9 mouse cellular contexts compared by ENCODE assay signal in the genomic region with DNA sequence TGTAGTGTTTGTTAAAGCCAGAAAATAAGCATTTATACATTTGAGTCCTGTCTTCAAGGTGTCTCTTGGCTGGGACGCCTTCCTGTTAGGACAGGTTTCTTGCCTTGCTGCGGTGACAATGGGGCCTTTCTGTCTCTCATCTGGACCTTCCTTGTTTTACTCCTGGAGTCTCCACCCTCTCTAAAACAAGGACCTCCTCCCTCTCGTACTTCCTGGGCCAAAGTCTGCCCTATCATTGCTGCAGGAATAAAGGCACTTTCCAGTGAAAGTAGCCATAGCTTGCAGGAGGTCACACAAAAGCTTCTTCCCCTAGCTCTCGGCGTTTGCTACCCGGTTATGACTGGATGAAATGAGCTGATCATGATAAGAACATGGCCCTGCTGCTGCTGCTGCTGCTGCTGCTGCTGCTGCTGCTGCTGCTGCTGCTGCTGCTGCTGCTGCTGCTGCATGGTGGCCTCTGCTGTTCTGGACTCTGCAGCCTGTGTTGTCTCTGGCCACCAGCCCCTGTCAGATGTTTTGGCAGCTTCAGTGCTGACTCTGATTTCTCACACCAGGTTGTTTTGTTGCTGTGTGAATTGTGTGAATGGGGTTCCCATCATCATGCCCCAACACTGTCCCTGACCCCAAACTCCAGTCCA.
DNase-seq lines count a peak whose midpoint lies in the region; ATAC-seq lines count a peak whose summit lies in the region.
"Had no signal": no experiment of that assay in that cellular context is flagged by ENCODE, and none has a peak within 500 bp of the region (broad histone marks: within the 10 kb centered on the region; RNA-seq: fewer than 3 reads in every experiment).

No protein-coding gene starts in this region.

- no peaks in the 10 kb centered on the region for H3K27me3 ChIP-seq in forebrain, embryonic 10.5 days (ENCODE audit: poor library complexity, severe bottlenecking)
- no peaks in the 10 kb centered on the region for H3K27me3 ChIP-seq in forebrain, embryonic 12.5 days
- no peaks in the 10 kb centered on the region for H3K27me3 ChIP-seq in lung, embryonic 15.5 days
- H3K27me3 ChIP-seq: neural tube, embryonic 12.5 days had no signal

- no peak for DNase-seq in forebrain, embryonic 10.5 days (ENCODE audit: extremely low spot score, low spot score)
- no peak for DNase-seq in lung, postnatal 25 days (ENCODE audit: low spot score)
- DNase-seq in heart, postnatal 25 days (ENCODE audit: low spot score) = peak; percentile 31
- DNase-seq in lung, postnatal 10 days = peak; percentile 47
- DNase-seq in layer of hippocampus, postnatal 14 days (ENCODE audit: low spot score in 2 of 2) = no peak
- DNase-seq in thymus, postnatal 10 days (ENCODE audit: low spot score in 2 of 2) = no peak

- H3K36me3 ChIP-seq in forebrain, embryonic 10.5 days (replicated peaks) = no peaks in the 10 kb centered on the region
- H3K36me3 ChIP-seq in forebrain, embryonic 12.5 days (replicated peaks) = no peaks in the 10 kb centered on the region
- no peaks in the 10 kb centered on the region for H3K36me3 ChIP-seq in lung, embryonic 15.5 days
- H3K36me3 ChIP-seq: neural tube, embryonic 12.5 days had no signal

- H3K27ac ChIP-seq in forebrain, embryonic 10.5 days = peak overlapping the region; percentile 58; the same call in 1 of the 2 replicates
- no peak overlapping the region for H3K27ac ChIP-seq in forebrain, embryonic 12.5 days
- H3K27ac ChIP-seq in lung, embryonic 15.5 days = peak overlapping the region; percentile 53
- H3K27ac ChIP-seq: neural tube, embryonic 12.5 days had no signal

- H3K4me2 ChIP-seq in forebrain, embryonic 12.5 days = no peak overlapping the region
- no peak overlapping the region for H3K4me2 ChIP-seq in lung, embryonic 15.5 days
- H3K4me2 ChIP-seq: neural tube, embryonic 12.5 days had no signal

- no peak overlapping the region for H3K4me3 ChIP-seq in forebrain, embryonic 10.5 days
- H3K4me3 ChIP-seq in forebrain, embryonic 12.5 days (replicated peaks) = no peak overlapping the region
- H3K4me3 ChIP-seq in lung, embryonic 15.5 days = no peak overlapping the region
- H3K4me3 ChIP-seq: neural tube, embryonic 12.5 days had no signal

- WGBS in forebrain, embryonic 10.5 days = 52% methylated on average over 6 of the region's 6 CpGs
- 52% methylated on average over 6 of the region's 6 CpGs for WGBS in forebrain, embryonic 12.5 days
- WGBS in lung, embryonic 15.5 days = 24% methylated on average over 6 of the region's 6 CpGs

- peaks cover 17% of the 10 kb centered on the region for H3K4me1 ChIP-seq in forebrain, embryonic 10.5 days
- H3K4me1 ChIP-seq in forebrain, embryonic 12.5 days = peaks cover 8% of the 10 kb centered on the region
- H3K4me1 ChIP-seq in lung, embryonic 15.5 days = peaks cover 23% of the 10 kb centered on the region
- H3K4me1 ChIP-seq: neural tube, embryonic 12.5 days had no signal

- no peak overlapping the region for H3K9ac ChIP-seq in forebrain, embryonic 12.5 days
- H3K9ac ChIP-seq in lung, embryonic 15.5 days = no peak overlapping the region
- H3K9ac ChIP-seq: neural tube, embryonic 12.5 days had no signal

- intact Hi-C loops in heart, postnatal 25 days (cut with DNase I) = no loop called here

- no peak for ATAC-seq in forebrain, embryonic 12.5 days (ENCODE audit: low FRiP score)
- peak; percentile 44; the same call in 1 of the 2 replicates for ATAC-seq in lung, embryonic 15.5 days (ENCODE audit: borderline replicate concordance, extremely low read depth, low FRiP score, low TSS enrichment)

- H3K9me3 ChIP-seq in forebrain, embryonic 10.5 days = no peaks in the 10 kb centered on the region
- H3K9me3 ChIP-seq in forebrain, embryonic 12.5 days = no peaks in the 10 kb centered on the region
- H3K9me3 ChIP-seq in lung, embryonic 15.5 days = no peaks in the 10 kb centered on the region
- H3K9me3 ChIP-seq: neural tube, embryonic 12.5 days had no signal

Comparison
In these comparisons a context has a peak if more than half of its experiments do, and no peak if none do; other contexts are left out.
1. DNase-seq: peak in heart, postnatal 25 days (single experiment) and lung, postnatal 10 days (single experiment); none in forebrain, embryonic 10.5 days (single experiment), lung, postnatal 25 days (single experiment), layer of hippocampus, postnatal 14 days (0 of 2) and thymus, postnatal 10 days (0 of 2).